Mouse (Mus musculus) spleen, postnatal 0 days (tissue): ENCODE data around the gene Eif3g. TPM values are rescaled to one million over a fixed set of nuclear protein-coding genes. Genes with fewer than 3 reads are reported as not detected.

Experiments
- polyA plus RNA-seq: library from polyadenylated mRNA; unstranded; fragments of >200 nt; fragmentation: Nextera tagmentation; extraction: Ambion mirVana; gene quantifications from 2 replicates; pipeline ENCODE4 v1.2.1, GENCODE M21; 2015

Eif3g gene
- 198 and 211 TPM in 2 replicates for polyA plus RNA-seq

GRCm38 (mm10) chr9:20898511-20899073 lies at the start of gene Eif3g:
Gene Eif3g (minus strand): TSS chr9:20898623.

DNA sequence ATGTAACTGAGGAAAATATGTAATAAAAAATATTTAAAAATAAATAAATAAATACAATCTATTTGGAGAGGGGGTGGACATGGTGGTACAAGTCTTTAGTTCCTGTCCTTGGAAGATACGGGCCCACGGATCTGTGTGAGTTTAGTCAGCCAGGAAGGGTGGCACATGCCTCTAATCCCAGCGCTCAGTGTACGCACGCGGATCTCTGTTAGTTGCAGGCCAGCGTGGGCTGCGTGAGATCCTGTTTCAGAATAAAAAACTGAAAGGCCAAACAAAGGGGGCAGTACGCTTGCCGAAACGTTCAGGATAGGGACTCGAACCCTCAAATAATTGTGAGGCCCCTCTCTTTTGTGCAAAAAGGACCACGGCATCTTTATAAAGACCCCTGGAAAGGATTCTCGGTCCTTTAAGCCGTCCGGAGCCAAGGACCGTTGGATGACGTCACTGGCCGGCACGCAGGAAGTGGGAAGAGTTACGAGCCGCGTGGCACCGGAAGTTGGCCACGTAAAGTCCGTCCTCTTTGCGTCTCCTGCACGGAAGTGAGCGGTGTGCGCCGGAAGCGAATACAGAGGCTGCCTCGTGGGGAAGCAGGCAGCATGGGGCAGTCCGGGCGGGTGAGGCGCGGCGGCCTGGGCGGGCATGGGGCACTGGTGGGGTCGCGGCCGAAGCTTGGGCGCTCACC lies 10.6 kb downstream of the Eif3g start, which contains the start of gene Ppan:
Ppan (plus strand) TSS at position 472 of the 682 bp plus-strand sequence.

GRCm38 (mm10) chr9:20879097-20879792 lies 19.2 kb downstream of the Eif3g start, which contains the start of gene Angptl6:
Gene Angptl6 (minus strand): TSS chr9:20879727.

DNA sequence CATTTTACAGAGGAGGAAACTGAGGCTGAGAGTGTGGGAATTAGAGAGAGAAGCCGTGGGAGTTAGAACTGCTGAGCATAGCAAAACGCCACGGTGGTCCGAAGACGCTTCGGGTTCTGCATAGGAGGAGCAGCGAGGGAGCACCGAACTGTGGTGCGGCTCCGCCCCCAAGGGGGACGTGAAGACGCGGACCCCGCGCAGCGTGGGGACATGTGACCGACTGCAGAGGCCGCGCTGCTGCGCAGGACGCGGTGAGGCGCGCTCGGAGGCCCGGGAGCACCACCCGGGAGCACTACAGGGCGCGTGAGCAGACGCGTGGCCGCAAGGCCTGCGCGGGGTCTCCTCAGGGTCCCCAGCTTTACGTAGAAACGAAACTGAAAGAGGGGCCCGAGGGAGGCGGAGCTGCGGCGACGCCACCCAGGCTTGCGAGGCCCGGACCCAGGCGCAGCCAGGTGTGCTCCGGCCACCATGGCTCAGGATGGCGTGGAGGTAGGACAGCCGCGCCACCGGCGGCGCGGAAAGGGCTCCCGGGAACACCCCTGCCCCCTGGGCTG lies 29.9 kb downstream of the Eif3g start, which contains the start of gene A230050P20Rik:
A230050P20Rik (plus strand) TSS at position 195 of the 554 bp plus-strand sequence.

Other genes with a start within 250 kb of the Eif3g start
- gene Pin1, start 246.5 kb downstream of the Eif3g start, polyA plus RNA-seq: 27.8 and 29.7 TPM in 2 replicates
- gene Olfm2, start 152.3 kb downstream of the Eif3g start, polyA plus RNA-seq: 0.12 and 0.34 TPM in 2 replicates
- 1.2 and 1.6 TPM in 2 replicates for gene Col5a3, start 83.6 kb downstream of the Eif3g start, polyA plus RNA-seq
- gene Rdh8, start 80.1 kb downstream of the Eif3g start, polyA plus RNA-seq: not detected in 2 replicates
- 11.0 and 14.0 TPM in 2 replicates for gene A230050P20Rik, start 30.0 kb downstream of the Eif3g start, polyA plus RNA-seq
- gene Angptl6, start 18.9 kb downstream of the Eif3g start, polyA plus RNA-seq: 1.3 and 1.5 TPM in 2 replicates
- gene Ppan, start 10.4 kb downstream of the Eif3g start, polyA plus RNA-seq: 65.4 and 72.3 TPM in 2 replicates
- 63.9 and 66.7 TPM in 2 replicates for gene Dnmt1, start 61.3 kb upstream of the Eif3g start, polyA plus RNA-seq
- 6.7 and 8.2 TPM in 2 replicates for gene S1pr2, start 78.2 kb upstream of the Eif3g start, polyA plus RNA-seq
- gene Mrpl4, start 104.1 kb upstream of the Eif3g start, polyA plus RNA-seq: 77.0 and 79.0 TPM in 2 replicates
- gene Icam1, start 117.4 kb upstream of the Eif3g start, polyA plus RNA-seq: 10.4 and 13.8 TPM in 2 replicates
- gene Icam4, start 130.8 kb upstream of the Eif3g start, polyA plus RNA-seq: 111 and 139 TPM in 2 replicates
- 0.27 and 0.35 TPM in 2 replicates for gene Icam5, start 133.4 kb upstream of the Eif3g start, polyA plus RNA-seq
- 0.26 and 0.67 TPM in 2 replicates for gene Zglp1, start 168.5 kb upstream of the Eif3g start, polyA plus RNA-seq
- 0.17 and 0.23 TPM in 2 replicates for gene Gm49373, start 174.5 kb upstream of the Eif3g start, polyA plus RNA-seq
- gene Fdx1l, start 175.0 kb upstream of the Eif3g start, polyA plus RNA-seq: 41.2 and 44.7 TPM in 2 replicates
- 0.86 and 1.1 TPM in 2 replicates for gene Gm38431, start 193.4 kb upstream of the Eif3g start, polyA plus RNA-seq
- 20.1 and 20.8 TPM in 2 replicates for gene Raver1, start 193.4 kb upstream of the Eif3g start, polyA plus RNA-seq
- gene Tyk2, start 232.6 kb upstream of the Eif3g start, polyA plus RNA-seq: 9.7 and 12.2 TPM in 2 replicates